Mouse (Mus musculus) T-helper 1 cell (primary cell): ENCODE results near the gene Paox.

Experiments used
- in situ Hi-C: fragments of 300-600 bp; cut with MboI, MseI; formaldehyde crosslinking; loops from one replicate; pipeline ENCODE4 v1.15.1; 2025; ENCODE audit warnings: high pct_unique_total_duplicates

Gene Paox

GRCm38 (mm10) chr7:140167950-140168349 is 52.4 kb downstream of the Paox start:
- in situ Hi-C loops = no loop called here

- in situ Hi-C loops = no loop called here
These were observed 53.8 kb downstream of the Paox start for GRCm38 (mm10) chr7:140169386-140169785.

- in situ Hi-C loops = no loop called here
These were observed 55.3 kb downstream of the Paox start for GRCm38 (mm10) chr7:140170863-140171262.

- in situ Hi-C loops = no loop called here
These were observed 57.3 kb downstream of the Paox start, which contains the start of gene Olfr523 for GRCm38 (mm10) chr7:140172936-140173335. Gene Olfr523, plus strand, starts transcription at chr7:140173217.

GRCm38 (mm10) chr7:140179176-140179575 is 63.6 kb downstream of the Paox start:
- in situ Hi-C loops = loop anchor here (5.0 kb wide), 1 partner anchor 633 kb away; no protein-coding TSS in a partner anchor

GRCm38 (mm10) chr7:140180692-140181091 is 65.1 kb downstream of the Paox start:
- in situ Hi-C loops = no loop called here

- in situ Hi-C loops = no loop called here
These were observed 68.6 kb downstream of the Paox start for GRCm38 (mm10) chr7:140184206-140184605.
